Mouse (Mus musculus) spleen, embryonic (tissue): ENCODE measurements at regions not wholly inside any gene's neighbourhood (a gene's known extent, or its start where the extent isn't known, plus 50 kb on each side); places are given as distances from the start of the nearest gene placed in this dataset.

Experiments
- CTCF ChIA-PET: fragments of 350-600 bp; sonication (Branson Sonifier 250); formaldehyde crosslinking; loops from one replicate; lab custom pipeline; 2022; lab: Charles Lee

GRCm38 (mm10) chr11:19350331-19351242 lies 331.8 kb upstream of the Meis1 start:
- CTCF ChIA-PET, result no interaction called here

GRCm38 (mm10) chr11:19351243-19351787 lies 332.5 kb upstream of the Meis1 start:
- CTCF ChIA-PET, result no interaction called here

DNA sequence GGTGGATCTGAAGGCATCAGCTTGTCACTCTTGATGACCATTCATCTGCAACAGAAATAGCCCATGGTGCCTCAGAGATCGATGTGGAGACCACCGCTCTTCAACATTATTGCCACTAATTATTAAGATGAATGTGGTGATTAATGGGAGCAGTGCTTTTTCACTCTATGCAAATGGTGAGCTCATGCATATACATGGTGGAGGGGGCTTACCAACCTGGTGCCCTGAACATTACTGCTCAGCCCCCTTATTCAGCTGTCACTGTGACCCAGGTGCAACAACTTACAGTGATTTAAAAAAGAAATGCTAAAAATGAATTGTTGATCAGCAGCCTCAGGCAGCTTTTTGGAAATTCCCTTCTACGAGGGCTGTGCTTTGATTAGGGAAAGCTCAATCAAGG lies 334.9 kb upstream of the Meis1 start:
- CTCF ChIA-PET, result interaction anchor here (0.6 kb wide), 1 partner anchor 81 kb away, joined by 5 read pairs; no protein-coding TSS in a partner anchor

- CTCF ChIA-PET, result no interaction called here
These were observed 336.4 kb upstream of the Meis1 start for GRCm38 (mm10) chr11:19355179-19355578.

GRCm38 (mm10) chr11:19356151-19356550 lies 337.4 kb upstream of the Meis1 start:
- CTCF ChIA-PET, result no interaction called here

GRCm38 (mm10) chr11:19369152-19369551 lies 350.4 kb upstream of the Meis1 start:
- CTCF ChIA-PET, result no interaction called here

GRCm38 (mm10) chr11:19373476-19373875 lies 354.7 kb upstream of the Meis1 start:
- CTCF ChIA-PET, result no interaction called here

GRCm38 (mm10) chr11:19380935-19381334 lies 362.1 kb upstream of the Meis1 start:
- CTCF ChIA-PET, result no interaction called here

DNA sequence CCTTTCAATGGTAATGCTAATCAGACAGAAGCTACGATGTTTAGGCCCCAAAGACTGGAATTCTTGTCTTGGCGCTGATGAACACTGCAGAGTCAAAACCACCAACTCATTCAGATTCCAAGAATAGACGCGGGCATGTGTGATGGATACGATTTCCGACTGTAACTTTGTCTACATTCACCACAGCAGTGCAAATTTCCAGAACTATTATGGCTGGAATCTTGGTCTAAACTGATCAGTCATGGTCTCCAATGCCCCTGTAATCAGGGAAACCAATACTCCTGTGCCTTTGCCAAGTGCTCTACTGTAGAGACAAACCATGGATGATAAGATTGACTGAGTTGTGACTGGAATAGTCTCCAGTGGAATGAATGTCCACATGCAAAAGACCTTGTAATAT lies 370.4 kb upstream of the Meis1 start:
- CTCF ChIA-PET, result no interaction called here

GRCm38 (mm10) chr11:19392190-19392589 lies 373.4 kb upstream of the Meis1 start:
- CTCF ChIA-PET, result no interaction called here

DNA sequence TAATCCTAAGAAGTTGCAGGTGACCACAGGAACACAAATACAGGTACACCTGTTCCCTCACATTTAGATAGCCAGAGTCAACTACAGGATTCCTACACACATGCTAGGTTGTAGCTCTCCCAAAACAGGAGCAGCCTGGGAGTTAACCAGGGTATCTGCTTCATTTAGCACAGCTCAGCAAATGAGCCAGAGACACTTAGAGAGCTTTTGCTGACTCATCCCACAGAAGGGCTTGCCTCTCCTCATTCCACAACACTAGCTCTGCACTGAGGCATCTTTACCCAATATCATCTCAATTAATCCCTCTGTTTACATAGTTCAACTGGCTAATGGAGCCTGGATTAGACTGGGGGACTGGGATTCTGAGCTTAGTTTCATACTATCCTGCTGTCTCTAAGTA lies 375.6 kb upstream of the Meis1 start:
- CTCF ChIA-PET, result no interaction called here

GRCm38 (mm10) chr11:19400396-19400795 lies 381.6 kb upstream of the Meis1 start:
- CTCF ChIA-PET, result no interaction called here

GRCm38 (mm10) chr11:19420143-19420542 lies 401.4 kb upstream of the Meis1 start:
- CTCF ChIA-PET, result no interaction called here

DNA sequence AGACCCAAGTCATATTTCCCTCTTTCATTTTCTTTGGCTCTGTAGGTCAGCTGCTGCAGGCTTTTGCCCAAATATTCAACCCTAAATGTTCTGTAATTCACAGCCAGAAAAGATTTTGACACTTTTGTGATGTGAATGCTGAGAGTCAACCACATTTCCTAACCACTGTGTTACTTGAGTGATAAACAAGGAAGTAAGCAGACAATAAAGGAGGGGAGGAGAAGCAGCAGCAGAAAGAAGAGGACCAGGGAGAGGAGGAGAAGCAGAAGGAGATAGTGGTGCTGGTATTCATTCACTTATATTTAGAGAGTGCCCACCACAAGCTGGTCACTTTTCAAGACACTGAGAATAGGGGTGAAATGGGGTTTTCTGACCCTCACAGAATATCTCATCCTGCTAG lies 404.5 kb upstream of the Meis1 start:
- CTCF ChIA-PET, result no interaction called here

GRCm38 (mm10) chr11:19423841-19424815 lies 405.3 kb upstream of the Meis1 start:
- CTCF ChIA-PET, result no interaction called here

DNA sequence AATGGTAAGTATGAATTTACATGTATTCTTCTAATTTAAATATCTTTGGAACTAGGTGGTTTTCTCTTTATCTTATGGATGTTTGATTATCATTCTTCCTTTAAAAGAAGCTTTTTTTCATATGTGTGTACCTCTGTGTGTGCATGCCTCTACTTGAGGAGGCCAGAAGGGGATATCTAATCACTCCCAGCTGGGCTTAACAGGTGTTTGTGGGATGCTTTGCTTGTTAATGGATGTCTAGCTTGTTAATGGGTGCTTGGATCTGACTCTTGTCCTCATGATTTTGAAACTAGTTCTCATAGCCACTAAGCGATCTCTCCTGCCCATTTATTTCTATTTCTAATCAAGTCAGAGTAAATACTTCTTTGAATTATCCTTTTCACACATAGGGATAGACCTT lies 408.8 kb upstream of the Meis1 start:
- CTCF ChIA-PET, result no interaction called here

- CTCF ChIA-PET, result no interaction called here
These were observed 415.2 kb upstream of the Meis1 start for GRCm38 (mm10) chr11:19433680-19434619.

DNA sequence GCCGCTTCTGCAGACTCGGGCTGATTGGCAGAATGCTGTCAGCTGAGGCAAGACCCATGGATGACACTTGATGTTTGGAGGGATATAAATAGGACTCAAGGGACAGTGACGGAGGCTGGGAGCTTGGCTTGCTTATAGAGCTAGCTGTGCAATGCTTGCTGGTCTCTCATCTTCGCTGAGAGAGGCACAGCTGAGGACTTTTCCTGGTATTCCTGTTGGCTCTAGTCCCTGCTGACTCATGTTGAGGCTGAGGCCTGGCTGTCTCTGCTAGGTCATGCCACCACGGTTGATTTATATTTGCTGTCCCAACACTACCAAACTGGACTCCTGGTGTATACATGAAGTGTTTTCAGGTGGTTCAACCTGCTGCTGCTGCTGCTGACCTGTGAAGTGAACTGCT lies 419.6 kb upstream of the Meis1 start:
- CTCF ChIA-PET, result no interaction called here

DNA sequence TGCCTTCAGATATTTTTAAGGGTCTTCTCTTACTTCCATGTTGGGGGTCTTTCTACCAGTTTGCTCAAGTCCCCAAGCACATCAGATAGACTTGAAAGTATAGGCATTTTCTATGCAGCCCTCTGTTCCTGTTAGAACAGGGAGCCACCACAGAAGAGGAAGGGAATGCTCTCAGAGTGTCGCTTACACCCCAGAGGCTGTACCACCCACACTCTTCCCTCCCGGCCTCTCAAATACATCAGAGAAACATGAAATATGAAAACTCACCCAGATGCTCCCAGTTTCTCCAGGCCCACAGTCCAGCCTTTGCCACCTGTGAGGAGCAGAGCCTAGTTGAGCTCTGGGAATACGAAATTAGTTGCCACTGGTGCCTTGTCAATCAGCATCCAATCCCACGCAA lies 423.2 kb upstream of the Meis1 start:
- CTCF ChIA-PET, result no interaction called here

GRCm38 (mm10) chr11:19455391-19456290 lies 436.9 kb upstream of the Meis1 start:
- CTCF ChIA-PET, result no interaction called here
